Mouse (Mus musculus) limb, embryonic 10.5 days (tissue): ENCODE results near the gene Gnl2. TPM values are rescaled to one million over a fixed set of nuclear protein-coding genes. Genes with fewer than 3 reads are reported as not detected.

Experiments
- DNase-seq: peaks from one replicate; pipeline ENCODE4 v3.0.0-alpha.2; 2017; ENCODE audit warnings: low spot score
- H3K27ac ChIP-seq: fragments of 300-500 bp; sonication (generic); 2 replicates; pipeline ENCODE4 v1.5.1; 2016; ENCODE audit warnings: mild to moderate bottlenecking
- H3K27me3 ChIP-seq: fragments of 300-500 bp; sonication (generic); 2 replicates; pipeline ENCODE4 v1.6.1; 2016; ENCODE audit warnings: low read depth, mild to moderate bottlenecking; ENCODE audit not compliant: poor library complexity, severe bottlenecking
- H3K36me3 ChIP-seq: fragments of 300-500 bp; sonication (generic); 2 replicates; pipeline ENCODE4 v1.6.1; 2016; ENCODE audit warnings: mild to moderate bottlenecking, moderate library complexity
- H3K4me1 ChIP-seq: fragments of 300-500 bp; sonication (generic); 2 replicates; pipeline ENCODE4 v1.6.1; 2016
- H3K4me3 ChIP-seq: fragments of 300-500 bp; sonication (generic); 2 replicates; pipeline ENCODE4 v1.5.1; 2016; ENCODE audit warnings: mild to moderate bottlenecking, moderate library complexity
- H3K9me3 ChIP-seq: fragments of 300-500 bp; sonication (generic); replicated peaks from 2 replicates; pipeline ENCODE4 v1.6.1; 2016; ENCODE audit warnings: mild to moderate bottlenecking
- WGBS: fragments of 180-500 bp; shearing (Covaris S2); methylation state at CpG from one replicate; pipeline ENCODE4 v1.1.7; 2016; 5-methylcytosine and 5-hydroxymethylcytosine counted together
- polyA plus RNA-seq: library from polyadenylated mRNA; unstranded; fragments of >200 nt; fragmentation: Nextera tagmentation; extraction: Ambion mirVana; gene quantifications from 2 replicates; pipeline ENCODE4 v1.2.1, GENCODE M21; 2016

Gnl2 gene
- polyA plus RNA-seq, 1 experiment from 2014 or later, result 83.7 TPM

DNA sequence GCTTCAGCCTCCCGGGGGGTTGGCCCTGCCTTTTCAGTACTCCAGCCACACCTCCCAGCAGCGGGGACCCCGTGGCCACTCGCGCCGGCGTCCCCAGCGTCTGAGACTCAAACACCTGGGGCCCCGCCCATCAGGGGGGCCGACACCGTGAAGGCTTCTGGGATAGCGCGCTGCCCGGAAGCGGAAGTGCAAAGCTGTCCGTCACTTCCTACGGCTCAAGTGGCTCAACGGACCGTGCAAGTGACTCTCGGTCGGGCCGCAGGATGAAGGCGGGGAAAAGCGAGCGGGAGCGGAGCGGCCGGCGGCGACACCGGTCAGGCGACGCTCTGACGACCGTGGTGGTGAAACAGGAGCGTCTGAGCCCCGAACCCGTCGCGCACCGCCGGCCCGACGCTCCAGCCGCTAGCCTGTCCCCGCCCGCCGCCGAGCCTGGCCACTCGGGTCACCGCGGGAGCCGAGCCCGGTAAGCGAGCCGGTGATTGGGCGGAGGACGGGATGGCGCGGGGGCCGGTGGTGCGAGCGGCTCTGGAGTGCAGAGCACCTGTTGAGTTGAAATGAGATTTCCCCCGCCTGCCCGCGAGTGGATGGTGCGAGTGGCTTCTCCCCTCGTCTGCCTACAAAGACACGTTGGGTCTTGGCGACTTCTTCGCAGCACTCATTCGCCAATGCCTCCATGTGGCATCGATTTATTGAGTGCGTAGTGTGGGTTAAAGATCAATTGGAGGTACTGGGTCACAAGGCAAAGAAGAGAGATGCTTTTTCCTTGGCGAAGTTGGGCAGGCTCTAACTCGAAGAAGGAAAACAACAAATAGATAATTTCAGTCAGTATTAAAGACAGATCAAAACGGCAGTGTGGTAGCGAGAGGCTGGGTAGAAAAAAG, 50.3 kb downstream of the Gnl2 start, which contains the start of gene Snip1:
TSS of gene Snip1 (plus strand) at position 183 of the 881 bp plus-strand sequence.
- Histone ChIP-seq H3K9me3 (no peaks in the 10 kb centered on the region), H3K4me1 (peaks cover 23% of the 10 kb centered on the region), H3K27me3 (peaks cover 20% of the 10 kb centered on the region; the same call in 1 of the 2 replicates), H3K4me3 (peak within 1 kb of the TSS; percentile 97), H3K36me3 (peaks cover 38% of the 10 kb centered on the region), H3K27ac (peak within 1 kb of the TSS; percentile 86)
- peak; percentile 98 for DNase-seq
- 1% methylated on average over 78 of the region's 78 CpGs for WGBS

DNA sequence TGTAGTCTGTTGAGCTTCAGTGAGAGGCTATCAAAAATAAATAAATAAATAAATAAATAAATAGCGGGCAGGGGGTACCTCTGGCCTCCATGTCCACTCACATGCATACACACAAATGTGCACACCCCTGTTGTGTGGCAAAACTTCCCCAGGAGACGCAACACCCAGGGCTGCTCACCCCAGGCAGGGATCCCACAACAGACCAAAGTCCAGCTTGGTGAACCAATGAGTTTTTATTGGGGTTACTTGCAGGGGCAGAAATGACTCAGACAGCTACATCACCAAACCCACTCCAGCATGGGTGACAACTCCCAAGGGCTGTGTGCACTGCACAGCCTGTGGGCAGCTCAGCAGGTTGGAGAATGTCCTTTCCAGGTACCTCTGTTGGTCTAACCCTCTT, 61.3 kb downstream of the Gnl2 start:
- Histone ChIP-seq H3K4me3 (no peak overlapping the region), H3K9me3 (no peaks in the 10 kb centered on the region), H3K27me3 (no peaks in the 10 kb centered on the region), H3K4me1 (no peaks in the 10 kb centered on the region), H3K36me3 (peaks cover 61% of the 10 kb centered on the region), H3K27ac (no peak overlapping the region)
- 91% methylated on average over 2 of the region's 2 CpGs for WGBS
- DNase-seq, result no peak

DNA sequence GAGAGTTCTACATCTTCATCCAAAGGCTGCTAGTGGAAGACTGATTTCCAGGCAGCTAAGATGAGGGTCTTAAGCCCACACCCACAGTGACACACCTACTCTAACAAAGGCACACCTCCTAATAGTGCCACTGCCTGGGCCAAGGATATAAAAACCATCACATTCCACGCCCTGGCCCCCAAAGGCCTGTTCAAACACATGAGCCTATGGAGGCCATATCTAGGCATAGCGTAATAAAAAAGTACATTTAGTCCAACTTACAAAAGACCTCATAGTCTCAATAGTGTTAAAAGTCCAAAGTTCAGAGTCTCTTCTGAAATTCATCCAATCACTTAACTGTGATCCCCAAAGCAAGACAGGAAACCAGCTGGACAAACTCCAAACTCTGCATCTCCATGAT, 62.3 kb downstream of the Gnl2 start:
- no peak overlapping the region for H3K4me3 ChIP-seq
- peaks cover 2% of the 10 kb centered on the region; the same call in 1 of the 2 replicates for H3K4me1 ChIP-seq
- H3K27me3 ChIP-seq, result no peaks in the 10 kb centered on the region
- DNase-seq, result no peak
- H3K27ac ChIP-seq, result no peak overlapping the region
- 93% methylated on average over 2 of the region's 2 CpGs for WGBS
- H3K9me3 ChIP-seq, result no peaks in the 10 kb centered on the region
- peaks cover 51% of the 10 kb centered on the region for H3K36me3 ChIP-seq

DNA sequence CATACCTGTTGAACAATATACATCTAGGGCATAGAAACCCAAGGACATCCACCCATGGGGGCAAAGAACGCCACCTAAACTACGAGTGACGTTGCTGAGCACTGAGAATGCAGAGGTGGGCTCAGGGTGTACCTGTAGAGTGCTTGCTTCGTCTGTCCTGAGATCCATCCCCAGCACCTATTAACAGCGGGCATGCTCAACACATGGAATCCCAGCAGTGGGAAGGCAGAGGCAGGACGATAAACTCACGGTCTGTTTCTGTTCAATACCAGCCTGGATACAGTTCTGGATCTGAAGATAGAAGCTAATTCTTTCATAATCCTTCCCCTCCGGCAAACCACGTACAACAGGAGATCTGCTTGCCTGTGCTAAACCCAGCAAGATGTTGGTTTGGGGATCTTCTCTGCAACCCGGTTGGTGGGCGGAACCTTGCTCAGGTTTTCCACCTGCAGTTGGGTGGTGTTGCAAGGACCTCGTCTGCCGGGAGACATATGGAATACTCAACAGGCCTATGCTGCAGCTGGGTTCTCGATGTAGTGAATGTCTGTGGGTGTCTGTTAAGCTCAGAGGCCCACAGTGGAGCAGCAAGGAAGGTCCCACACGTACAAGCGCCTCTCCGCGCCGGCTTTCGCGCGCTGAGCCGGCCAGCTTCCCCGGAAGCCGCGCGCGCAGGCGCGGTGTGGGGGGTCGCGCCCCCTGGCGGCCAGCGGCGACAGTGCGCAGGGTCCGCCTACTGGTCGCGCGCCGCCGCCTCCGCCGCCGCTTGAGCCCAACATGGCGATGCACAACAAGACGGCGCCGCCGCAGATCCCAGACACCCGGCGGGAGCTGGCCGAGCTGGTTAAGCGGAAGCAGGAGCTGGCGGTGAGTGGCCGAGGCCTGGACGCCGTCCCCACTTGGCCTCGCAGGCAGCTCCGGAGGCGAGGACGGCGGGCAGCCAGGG, 68.3 kb downstream of the Gnl2 start, which contains the start of gene Meaf6:
TSS of gene Meaf6 (plus strand) at position 732 of the 943 bp plus-strand sequence.
- Histone ChIP-seq H3K27ac (peak within 1 kb of the TSS; percentile 99), H3K27me3 (no peaks in the 10 kb centered on the region), H3K9me3 (no peaks in the 10 kb centered on the region), H3K4me1 (peaks cover 24% of the 10 kb centered on the region), H3K36me3 (peaks cover 38% of the 10 kb centered on the region), H3K4me3 (peak within 1 kb of the TSS; percentile 93)
- WGBS, result 2% methylated on average over 63 of the region's 63 CpGs
- peak; percentile 97 for DNase-seq

DNA sequence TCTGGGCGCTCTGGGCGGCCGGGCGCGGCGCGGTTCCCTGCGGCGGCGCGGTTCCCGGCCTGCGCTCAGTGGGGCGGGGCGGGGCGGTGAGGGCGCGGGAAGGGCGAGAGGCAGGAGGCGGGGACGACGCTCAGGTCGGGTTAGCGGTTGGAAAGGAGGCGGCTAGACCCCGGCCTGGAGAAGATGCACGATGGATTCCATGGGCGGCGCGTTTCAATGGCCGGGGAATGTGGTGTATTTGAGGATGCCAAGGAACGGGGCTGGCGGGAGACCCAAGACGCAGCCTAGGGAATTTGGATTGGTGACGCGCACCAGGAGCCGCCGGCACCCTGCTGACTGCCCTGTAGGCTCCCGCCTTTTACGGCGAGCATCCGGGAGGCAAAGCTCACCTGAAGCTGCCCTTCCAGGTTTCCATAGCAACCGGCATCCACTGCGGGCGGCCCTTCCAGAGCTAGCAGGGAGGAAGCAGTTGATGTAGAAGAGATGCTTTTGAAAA, 69.0 kb downstream of the Gnl2 start:
- peak overlapping the region; percentile 93 for H3K4me3 ChIP-seq
- WGBS, result under 1% methylated on average over 44 of the region's 45 CpGs
- no peaks in the 10 kb centered on the region for H3K9me3 ChIP-seq
- no peak for DNase-seq
- peaks cover 45% of the 10 kb centered on the region for H3K36me3 ChIP-seq
- H3K4me1 ChIP-seq, result peaks cover 24% of the 10 kb centered on the region
- peak overlapping the region; percentile 99 for H3K27ac ChIP-seq
- H3K27me3 ChIP-seq, result no peaks in the 10 kb centered on the region

DNA sequence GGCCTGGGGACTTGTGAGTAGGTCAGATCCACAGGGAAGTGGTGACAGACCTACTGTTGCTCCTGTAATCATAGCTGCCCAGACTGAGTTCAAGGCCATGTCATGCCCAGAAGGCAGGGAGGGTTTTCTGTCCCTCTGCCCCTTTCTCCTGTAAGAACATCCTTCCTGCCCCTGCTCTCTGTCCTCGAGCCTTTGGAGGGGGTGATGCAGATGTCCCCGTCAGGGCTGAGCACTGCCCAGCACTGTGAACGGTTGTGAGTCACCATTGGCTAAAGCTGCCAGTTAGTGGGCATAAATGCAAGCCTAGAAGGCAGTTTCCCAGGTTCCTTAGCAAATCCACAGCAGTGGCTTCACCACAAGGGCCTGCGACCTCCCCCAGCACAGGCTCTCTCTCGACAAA, 76.6 kb downstream of the Gnl2 start:
- Histone ChIP-seq H3K9me3 (no peaks in the 10 kb centered on the region), H3K27me3 (no peaks in the 10 kb centered on the region), H3K4me1 (no peaks in the 10 kb centered on the region), H3K4me3 (no peak overlapping the region), H3K36me3 (peaks cover 70% of the 10 kb centered on the region), H3K27ac (no peak overlapping the region)
- WGBS, result 89% methylated on average over 5 of the region's 5 CpGs
- DNase-seq, result no peak

DNA sequence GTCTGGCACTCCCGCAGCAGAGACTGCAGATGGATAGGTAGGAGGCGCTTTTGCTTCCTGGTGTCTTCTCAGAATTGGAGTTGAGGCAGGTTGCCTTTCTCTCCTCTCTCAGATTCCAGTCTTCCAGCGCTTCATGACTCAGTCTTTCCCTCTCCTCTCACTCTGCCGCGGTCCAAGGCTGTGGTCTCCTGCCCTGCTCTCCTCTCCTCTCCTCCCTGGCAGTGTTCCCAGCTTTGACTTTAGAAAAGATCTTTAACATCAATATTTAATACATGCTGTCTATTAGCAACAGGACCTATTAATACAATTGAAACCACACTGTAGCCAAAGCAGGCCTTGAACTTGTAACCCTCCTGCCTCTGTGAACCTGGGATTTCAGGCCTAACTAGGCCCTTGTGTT, 79.7 kb downstream of the Gnl2 start:
- no peaks in the 10 kb centered on the region for H3K9me3 ChIP-seq
- H3K4me3 ChIP-seq, result no peak overlapping the region
- peaks cover 5% of the 10 kb centered on the region for H3K4me1 ChIP-seq
- no peak for DNase-seq
- H3K36me3 ChIP-seq, result peaks cover 42% of the 10 kb centered on the region
- H3K27ac ChIP-seq, result no peak overlapping the region
- no peaks in the 10 kb centered on the region for H3K27me3 ChIP-seq
- 91% methylated on average over 5 of the region's 5 CpGs for WGBS

DNA sequence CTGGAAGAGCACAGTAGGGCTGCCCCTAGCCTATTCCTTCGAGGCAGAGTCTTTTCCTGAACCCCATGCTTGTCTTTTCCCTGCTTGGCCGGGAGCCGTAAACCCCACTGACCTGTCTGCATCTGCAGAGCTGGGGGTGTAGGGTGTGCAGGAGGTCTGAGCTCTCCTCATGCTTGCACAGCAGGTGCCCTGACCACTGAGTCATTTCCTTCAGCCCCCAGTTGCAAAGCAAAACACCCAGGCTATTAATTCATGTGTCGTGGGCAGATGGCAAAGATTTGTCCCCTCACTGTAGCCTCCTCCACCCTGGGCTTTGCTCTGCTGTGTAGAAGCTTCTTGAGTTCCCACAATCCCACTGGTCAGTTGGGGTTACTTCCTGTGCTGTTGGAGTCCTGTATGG, 81.0 kb downstream of the Gnl2 start:
- DNase-seq, result no peak
- Histone ChIP-seq H3K4me3 (no peak overlapping the region), H3K36me3 (peaks cover 42% of the 10 kb centered on the region), H3K4me1 (peaks cover 11% of the 10 kb centered on the region), H3K9me3 (no peaks in the 10 kb centered on the region), H3K27ac (no peak overlapping the region), H3K27me3 (no peaks in the 10 kb centered on the region)
- WGBS, result 90% methylated on average over 4 of the region's 4 CpGs

DNA sequence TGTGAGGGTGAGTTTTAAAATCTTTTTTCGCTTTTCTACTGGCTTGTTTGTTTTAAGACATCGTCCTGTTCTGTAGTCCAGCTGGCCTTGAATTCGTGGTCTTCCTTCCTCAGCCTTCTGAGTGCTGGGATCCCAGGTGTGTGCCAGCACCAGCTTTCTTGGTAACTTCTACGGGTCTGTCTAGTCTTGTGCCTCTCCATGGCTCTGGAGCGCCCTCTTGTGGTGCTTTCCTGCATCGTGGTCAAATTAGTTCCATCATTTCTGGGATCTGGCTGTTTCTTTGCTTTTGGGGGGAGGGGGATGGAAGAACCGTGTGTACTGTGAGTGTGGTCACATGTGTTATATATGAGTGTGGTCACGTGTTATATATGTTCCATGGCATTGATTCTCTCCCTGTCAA, 83.1 kb downstream of the Gnl2 start:
- H3K4me1 ChIP-seq, result peaks cover 11% of the 10 kb centered on the region
- peaks cover 40% of the 10 kb centered on the region for H3K36me3 ChIP-seq
- no peak overlapping the region for H3K4me3 ChIP-seq
- H3K27me3 ChIP-seq, result no peaks in the 10 kb centered on the region
- 11% methylated on average over 8 of the region's 8 CpGs for WGBS
- no peaks in the 10 kb centered on the region for H3K9me3 ChIP-seq
- H3K27ac ChIP-seq, result no peak overlapping the region
- DNase-seq, result peak; percentile 95

DNA sequence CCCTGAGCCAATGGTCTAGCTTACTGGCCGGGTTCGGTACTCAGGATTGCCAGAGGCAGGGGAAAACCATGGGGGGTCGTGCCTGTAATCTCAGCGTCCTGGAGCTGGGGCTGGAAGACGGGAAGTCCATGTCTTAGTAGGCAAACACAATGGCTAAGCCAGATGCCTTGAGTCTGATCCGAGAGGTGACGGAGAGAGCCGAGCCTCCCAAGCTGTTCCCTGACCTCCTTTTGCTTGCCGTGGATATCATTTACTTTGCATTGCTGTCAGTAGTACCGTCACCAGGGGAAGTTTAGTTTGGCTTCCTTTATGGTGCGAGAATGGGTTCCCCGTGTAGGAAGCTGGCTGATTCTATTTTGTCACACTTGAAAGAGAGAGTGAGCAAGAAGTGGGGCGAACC, 84.9 kb downstream of the Gnl2 start:
- Histone ChIP-seq H3K9me3 (no peaks in the 10 kb centered on the region), H3K27ac (no peak overlapping the region), H3K4me1 (peaks cover 13% of the 10 kb centered on the region), H3K27me3 (no peaks in the 10 kb centered on the region), H3K4me3 (no peak overlapping the region), H3K36me3 (peaks cover 55% of the 10 kb centered on the region)
- no peak for DNase-seq
- 81% methylated on average over 13 of the region's 13 CpGs for WGBS
